Mouse (Mus musculus) cerebellum, adult 2 months (tissue): ENCODE results near the gene Palm2. TPM values are rescaled to one million over a fixed set of nuclear protein-coding genes. Genes with fewer than 3 reads are reported as not detected.
A peak's percentile ranks its signal among the peaks of the same experiment; 100 is the strongest.
"Not testable (repeated sequence)": the region's sequence is repeated elsewhere in the genome, so short reads cannot be mapped to it uniquely, and the experiment has no call there.

Experiments used
- DNase-seq, 2 experiments: peaks; one replicate each; pipeline ENCODE4 v3.0.0; 2021
- H3K27ac ChIP-seq: fragments of 200-500 bp; 2 replicates; pipeline ENCODE4 v1.5.1; 2012; ENCODE audit warnings: low read length, control low read depth, inconsistent platforms; ENCODE audit not compliant: insufficient read depth
- H3K27me3 ChIP-seq: fragments of 200-500 bp; 2 replicates; pipeline ENCODE4 v1.6.1; 2012; ENCODE audit warnings: inconsistent platforms, mild to moderate bottlenecking, low read length, moderate library complexity; ENCODE audit not compliant: control insufficient read depth, insufficient read depth
- H3K4me1 ChIP-seq: fragments of 200-500 bp; 2 replicates; pipeline ENCODE4 v1.6.1; 2011; ENCODE audit warnings: low read length; ENCODE audit not compliant: control insufficient read depth, insufficient read depth
- H3K4me3 ChIP-seq: fragments of 200-500 bp; replicated peaks from 2 replicates; pipeline ENCODE3; 2011; ENCODE audit warnings: mild to moderate bottlenecking, low read depth, low read length, control low read depth; ENCODE audit not compliant: insufficient read depth
- CTCF ChIP-seq: fragments of 200-500 bp; IDR thresholded peaks from 2 replicates; pipeline ENCODE4 v1.5.1; 2011; ENCODE audit warnings: low read depth, mild to moderate bottlenecking, control low read depth, low read length, moderate library complexity, borderline replicate concordance; ENCODE audit not compliant: insufficient read depth
- POLR2A ChIP-seq: fragments of 200-500 bp; IDR thresholded peaks from 2 replicates; pipeline ENCODE4 v1.6.1; 2011; ENCODE audit warnings: low read length, control low read depth, borderline replicate concordance; ENCODE audit not compliant: insufficient read depth
- WGBS: fragments of 180-500 bp; shearing (Covaris S2); methylation state at CpG from one replicate; pipeline ENCODE4 v1.1.7; 2018; 5-methylcytosine and 5-hydroxymethylcytosine counted together
- polyA plus RNA-seq: library from polyadenylated mRNA; depleted of rRNA; stranded (reverse); fragments of >200 nt; gene quantifications from 2 replicates; pipeline ENCODE4 v1.2.3, GENCODE M21; 2012; rRNA removed

The Palm2 gene
- 2.7 and 3.1 TPM in 2 replicates for polyA plus RNA-seq

DNA sequence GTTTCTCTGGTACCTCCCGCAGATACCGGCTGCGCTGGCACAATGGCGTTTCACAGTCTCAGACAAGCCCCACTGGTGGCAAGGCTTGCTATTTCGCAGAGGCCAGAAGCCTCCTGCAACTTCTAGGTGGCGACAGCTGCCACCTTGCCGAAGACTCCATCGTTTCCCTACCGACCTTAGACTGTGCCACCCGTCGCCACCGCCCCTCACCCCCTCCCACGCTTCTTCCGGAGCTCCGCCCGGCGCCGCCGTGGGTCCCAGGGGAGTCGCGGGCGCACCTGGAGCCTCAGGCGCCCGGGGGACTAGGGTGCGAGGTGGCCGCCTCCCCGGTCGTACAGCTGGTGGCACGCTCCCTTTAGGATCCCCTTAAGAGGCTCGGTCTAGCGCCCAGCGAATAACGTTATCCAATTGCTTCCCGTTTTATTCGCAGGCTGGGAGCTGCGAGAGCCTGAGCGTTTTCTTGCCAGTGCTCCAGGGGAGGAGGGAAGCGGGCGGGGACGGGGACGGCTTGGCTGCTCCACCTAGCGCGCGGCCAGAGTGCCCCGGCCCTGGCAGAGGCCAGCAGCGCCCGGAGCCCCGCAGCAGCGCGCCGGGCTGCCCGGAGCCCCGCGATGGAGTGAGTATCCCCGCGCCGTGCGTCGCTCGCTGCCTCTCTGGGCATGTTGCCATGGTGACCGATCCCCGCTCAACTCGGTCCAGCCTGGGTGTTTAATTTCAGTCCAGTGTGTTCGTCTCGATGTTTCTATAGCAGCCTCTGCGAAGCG lies at the start of gene Palm2:
Gene Palm2, plus strand, starts transcription at position 307 of the 764 bp plus-strand sequence.
- DNase-seq, result peak; percentile 76 to 78
- Histone ChIP-seq H3K4me3 (peak within 1 kb of the TSS; percentile 67), H3K27me3 (no peaks in the 10 kb centered on the region), H3K4me1 (no peaks in the 10 kb centered on the region), H3K27ac (no peak within 1 kb of the TSS)
- TF ChIP-seq POLR2A (no peak), CTCF (no peak)
- under 1% methylated on average over 67 of the region's 67 CpGs for WGBS

DNA sequence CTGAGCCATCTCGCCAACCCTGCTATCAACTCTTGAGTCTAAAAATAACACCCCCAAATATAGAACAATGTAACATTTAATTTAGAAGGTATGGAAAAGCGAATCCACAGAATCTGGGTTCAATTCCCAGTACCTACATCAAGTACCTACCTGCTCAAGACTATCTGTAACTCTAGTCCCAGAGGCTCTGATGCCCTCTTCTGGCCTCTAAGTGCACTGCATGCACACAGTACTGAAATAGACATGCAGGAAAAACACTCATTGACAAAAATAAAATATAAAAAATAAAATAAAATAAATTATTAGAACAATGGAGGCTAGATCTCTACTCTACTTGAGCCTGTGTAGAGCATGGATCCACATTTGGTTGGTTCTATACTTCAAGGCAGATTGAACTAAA lies 49.7 kb upstream of the Palm2 start:
- no peak overlapping the region for H3K4me3 ChIP-seq
- no peaks in the 10 kb centered on the region; the same call in 1 of the 2 replicates for H3K27me3 ChIP-seq
- no peak for DNase-seq
- TF ChIP-seq POLR2A (no peak), CTCF (no peak)
- no peak overlapping the region for H3K27ac ChIP-seq
- no peaks in the 10 kb centered on the region for H3K4me1 ChIP-seq
- WGBS, result 88% methylated on average over 2 of the region's 2 CpGs

DNA sequence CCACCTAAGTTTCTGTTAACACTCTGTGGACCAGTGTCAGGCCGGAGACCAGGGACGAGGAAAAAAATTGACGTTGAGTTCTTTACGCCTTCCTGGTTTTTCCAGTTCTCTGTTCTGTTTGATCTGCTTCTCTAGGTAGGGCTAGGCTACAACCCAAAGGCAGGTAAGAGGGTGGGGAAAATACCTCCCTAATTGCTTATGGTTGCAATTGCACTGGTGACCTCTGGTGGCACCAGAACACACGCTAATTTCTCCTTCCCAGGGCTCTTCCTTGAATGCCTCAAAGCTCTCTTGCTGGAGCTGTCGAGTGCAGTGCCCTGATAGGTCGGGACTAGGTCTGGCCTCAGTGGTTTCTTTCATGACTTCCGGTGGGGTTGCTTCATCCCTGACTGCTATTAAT lies 42.9 kb upstream of the Palm2 start:
- H3K4me3 ChIP-seq, result no peak overlapping the region
- no peak for TF ChIP-seq POLR2A
- TF ChIP-seq CTCF, result no peak
- no peak for DNase-seq
- no peak overlapping the region for H3K27ac ChIP-seq
- no peaks in the 10 kb centered on the region for H3K4me1 ChIP-seq
- no peaks in the 10 kb centered on the region for H3K27me3 ChIP-seq
- WGBS, result 70% methylated on average over 8 of the region's 8 CpGs

DNA sequence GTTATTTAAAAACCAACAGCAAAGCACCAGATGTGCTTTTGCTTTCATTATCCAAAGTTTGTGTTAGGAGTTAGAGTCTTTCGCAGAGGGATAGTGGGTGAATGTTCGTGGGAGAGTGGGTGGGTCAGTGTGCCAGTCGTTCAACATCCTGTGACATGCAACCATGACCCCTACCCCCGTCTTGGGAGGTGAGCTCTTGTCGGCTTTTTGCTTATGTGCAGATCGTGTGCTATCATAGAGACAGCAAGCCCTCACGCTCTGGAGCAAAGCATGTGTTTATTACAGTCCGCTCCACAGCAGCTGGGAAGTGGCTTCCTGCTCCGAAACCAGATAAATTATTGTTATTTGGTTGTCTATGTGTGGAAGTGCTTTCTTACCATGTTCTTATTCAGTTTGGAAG lies 37.6 kb upstream of the Palm2 start:
- H3K4me3 ChIP-seq, result no peak overlapping the region
- no peak for TF ChIP-seq POLR2A
- TF ChIP-seq CTCF, result no peak
- H3K4me1 ChIP-seq, result no peaks in the 10 kb centered on the region
- WGBS, result 82% methylated on average over 9 of the region's 9 CpGs
- no peak overlapping the region for H3K27ac ChIP-seq
- H3K27me3 ChIP-seq, result no peaks in the 10 kb centered on the region
- no peak for DNase-seq

DNA sequence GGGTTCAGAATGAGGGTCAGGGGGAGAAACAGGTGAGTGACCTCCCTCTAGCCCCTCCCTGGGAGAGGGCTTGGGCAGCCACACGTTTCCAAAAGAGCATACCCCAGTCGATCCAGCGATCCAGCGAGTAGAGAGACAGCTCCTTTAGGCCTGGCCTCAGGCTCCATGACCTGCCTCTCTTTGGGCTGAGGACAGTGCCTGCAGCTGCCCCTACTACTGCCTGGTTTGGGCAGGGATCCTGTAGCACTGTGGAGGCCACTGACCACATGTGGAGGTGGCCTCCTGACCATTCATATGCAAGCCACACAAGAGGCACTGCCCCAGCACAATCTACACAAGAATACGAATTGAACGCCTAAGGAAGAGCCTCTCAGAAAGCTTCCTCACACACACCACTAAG lies 21.7 kb upstream of the Palm2 start:
- not testable (repeated sequence) for H3K4me3 ChIP-seq, H3K27me3 ChIP-seq
- 50% methylated on average over 6 of the region's 6 CpGs for WGBS

DNA sequence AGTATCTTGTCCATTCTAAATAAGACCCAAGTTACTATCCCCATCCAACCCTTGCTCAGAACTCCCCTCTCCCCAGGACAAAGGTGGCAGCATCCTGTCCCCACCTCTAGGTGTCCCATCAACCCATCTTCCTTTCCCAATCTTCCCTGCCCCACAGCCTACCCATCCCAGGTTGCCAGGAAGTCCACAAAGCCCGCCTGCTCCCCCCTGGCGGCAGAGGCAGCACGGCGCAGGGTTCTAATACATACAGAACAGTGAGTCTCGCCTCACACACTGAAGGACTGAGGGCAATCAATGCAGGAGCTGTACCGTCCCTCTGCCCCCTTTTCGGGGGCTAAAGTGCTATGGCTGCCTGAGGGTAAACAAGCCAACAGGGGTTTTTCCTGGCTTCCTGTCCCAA lies 21.0 kb upstream of the Palm2 start:
- TF ChIP-seq POLR2A (no peak), CTCF (no peak)
- Histone ChIP-seq H3K27me3 (no peaks in the 10 kb centered on the region), H3K4me1 (no peaks in the 10 kb centered on the region), H3K27ac (no peak overlapping the region), H3K4me3 (no peak overlapping the region)
- 62% methylated on average over 7 of the region's 7 CpGs for WGBS
- no peak for DNase-seq

More for the DNA sequence above, 21.7 kb upstream of the Palm2 start:
- not testable (repeated sequence) for H3K4me1 ChIP-seq, DNase-seq, H3K27ac ChIP-seq

DNA sequence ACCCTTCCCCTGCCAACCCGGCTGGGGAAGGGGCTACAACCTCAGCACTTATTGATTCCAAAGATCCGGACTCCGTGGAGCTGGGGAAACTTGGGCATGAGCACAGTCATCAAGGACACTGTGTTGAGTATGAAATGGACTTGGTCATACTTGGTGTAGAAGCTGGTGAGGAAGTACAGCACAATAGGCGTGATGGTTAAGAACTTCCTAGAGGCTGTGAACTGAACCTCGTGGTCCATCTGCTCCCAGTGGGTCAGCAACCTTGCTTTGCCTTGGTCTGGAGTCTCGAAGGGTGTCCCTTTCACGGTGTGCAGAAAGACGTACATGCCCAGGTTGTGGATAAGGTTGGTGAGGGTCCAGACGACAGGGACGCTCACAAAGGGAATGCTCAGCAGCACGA lies 20.4 kb upstream of the Palm2 start:
- not testable (repeated sequence) for DNase-seq, H3K4me1 ChIP-seq, H3K4me3 ChIP-seq, H3K27me3 ChIP-seq, H3K27ac ChIP-seq
- 63% methylated on average over 11 of the region's 11 CpGs for WGBS

DNA sequence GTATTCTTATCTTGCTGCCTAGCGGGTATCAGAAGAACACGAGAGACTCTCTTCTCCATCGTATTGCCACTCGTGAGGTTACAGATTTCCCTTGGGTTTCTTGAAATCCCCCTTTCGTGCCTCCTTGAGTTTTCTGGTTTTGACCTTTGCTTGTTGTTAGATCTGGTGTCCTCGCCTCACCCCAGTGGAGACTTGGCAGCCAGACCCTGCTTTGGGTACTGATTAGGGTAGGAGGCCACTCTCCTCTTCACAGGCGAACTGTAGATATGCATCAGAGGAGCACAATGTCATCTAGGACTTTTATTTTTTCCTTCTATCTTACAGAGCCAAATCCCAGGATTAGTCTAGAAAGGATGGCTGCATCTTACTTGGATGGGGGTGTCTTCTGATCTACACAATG lies 10.0 kb upstream of the Palm2 start:
- WGBS, result 87% methylated on average over 7 of the region's 7 CpGs
- Histone ChIP-seq H3K27me3 (no peaks in the 10 kb centered on the region), H3K4me1 (no peaks in the 10 kb centered on the region), H3K27ac (no peak overlapping the region), H3K4me3 (no peak overlapping the region)
- DNase-seq, result no peak
- TF ChIP-seq POLR2A, result no peak
- no peak for TF ChIP-seq CTCF

DNA sequence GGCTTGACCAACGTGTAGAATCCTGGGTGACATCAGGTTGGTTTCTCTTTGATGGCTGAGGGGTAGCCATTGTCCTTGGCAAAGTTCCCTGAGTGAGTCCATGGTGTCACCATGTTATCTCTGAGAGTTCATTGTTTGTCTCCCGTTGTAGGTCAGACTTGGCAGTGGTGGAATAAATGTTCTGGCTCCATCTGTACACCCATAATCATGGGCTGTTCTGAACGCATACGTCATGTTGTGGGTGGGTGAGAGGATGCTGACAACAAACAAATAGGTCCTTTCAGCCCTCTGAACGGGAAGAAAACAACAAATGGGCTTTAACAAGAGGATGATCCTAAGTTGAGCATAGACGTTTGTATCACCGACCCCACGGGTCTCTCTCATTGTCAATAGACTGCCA lies 5.7 kb upstream of the Palm2 start:
- Histone ChIP-seq H3K27me3 (no peaks in the 10 kb centered on the region), H3K27ac (peak overlapping the region; percentile 72; the same call in 1 of the 2 replicates), H3K4me1 (no peaks in the 10 kb centered on the region), H3K4me3 (no peak overlapping the region)
- WGBS, result 55% methylated on average over 8 of the region's 8 CpGs
- no peak for TF ChIP-seq CTCF
- TF ChIP-seq POLR2A, result no peak
- peak in 1 of 2 experiments; percentile 21 for DNase-seq
